Comparison of ENCODE assay signal across 11 mouse cellular contexts in the genomic region with DNA sequence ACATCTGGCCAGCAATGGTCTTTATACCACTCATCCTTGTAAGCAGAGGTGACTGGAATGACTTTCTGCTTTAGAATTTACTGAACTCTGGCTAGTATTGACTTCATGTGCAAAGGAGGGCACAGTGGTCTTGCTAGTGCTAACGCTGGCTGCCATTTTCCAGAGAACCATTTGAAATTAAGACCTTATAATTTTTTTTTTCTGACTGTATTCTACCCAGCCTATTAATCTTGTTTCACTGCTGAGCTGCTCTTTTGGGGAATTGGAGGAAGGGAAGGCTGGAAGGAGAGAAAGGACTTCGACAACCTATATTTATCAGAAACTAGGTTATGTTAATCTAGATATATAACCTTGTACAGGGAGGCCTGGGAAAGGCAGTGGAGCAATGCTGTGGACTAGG. TPM values are rescaled to one million over a fixed set of nuclear protein-coding genes. Genes with fewer than 3 reads are reported as not detected.
A peak's percentile ranks its signal among the peaks of the same experiment; 100 is the strongest.
DNase-seq lines count a peak whose midpoint lies in the region; ATAC-seq and TF ChIP-seq lines count a peak whose summit lies in the region.
"Had no signal": no experiment of that assay in that cellular context is flagged by ENCODE, and none has a peak within 500 bp of the region (broad histone marks: within the 10 kb centered on the region; RNA-seq: fewer than 3 reads in every experiment).

No protein-coding gene starts in this region.

- no peaks in the 10 kb centered on the region for H3K9me3 ChIP-seq in lung, embryonic 14.5 days (ENCODE audit: low read depth, low read length)
- no peaks in the 10 kb centered on the region for H3K9me3 ChIP-seq in forebrain, embryonic 13.5 days (replicated peaks)
- no peaks in the 10 kb centered on the region for H3K9me3 ChIP-seq in hindbrain, postnatal 0 days (ENCODE audit: low read length)
- no peaks in the 10 kb centered on the region for H3K9me3 ChIP-seq in midbrain, embryonic 16.5 days (replicated peaks; ENCODE audit: control insufficient read depth, low read length, poor library complexity, severe bottlenecking)
- H3K9me3 ChIP-seq: G1E had no signal

- no peak overlapping the region for H3K27ac ChIP-seq in lung, embryonic 14.5 days (ENCODE audit: low read depth)
- no peak overlapping the region for H3K27ac ChIP-seq in forebrain, embryonic 13.5 days
- H3K27ac ChIP-seq in hindbrain, postnatal 0 days: no peak overlapping the region
- no peak overlapping the region for H3K27ac ChIP-seq in midbrain, embryonic 16.5 days (ENCODE audit: low read length)

- WGBS in lung, embryonic 14.5 days: 86% methylated on average over 2 of the region's 2 CpGs
- 89% methylated on average over 2 of the region's 2 CpGs for WGBS in forebrain, embryonic 13.5 days
- whole genome bisulfite sequencing in hindbrain, postnatal 0 days: 88% methylated on average over 2 of the region's 2 CpGs
- WGBS in midbrain, embryonic 16.5 days: 92% methylated on average over 2 of the region's 2 CpGs

- no peak overlapping the region for H3K4me3 ChIP-seq in lung, embryonic 14.5 days (ENCODE audit: low read depth, low read length)
- H3K4me3 ChIP-seq in forebrain, embryonic 13.5 days: no peak overlapping the region; the same call in none of the 2 replicates
- H3K4me3 ChIP-seq in hindbrain, postnatal 0 days (ENCODE audit: low read length): peak overlapping the region; percentile 98; the same call in 1 of the 2 replicates
- H3K4me3 ChIP-seq in midbrain, embryonic 16.5 days (ENCODE audit: low read depth, low read length): no peak overlapping the region

- no peaks in the 10 kb centered on the region for H3K27me3 ChIP-seq in lung, embryonic 14.5 days (ENCODE audit: insufficient read depth, low read length)
- H3K27me3 ChIP-seq in forebrain, embryonic 13.5 days: no peaks in the 10 kb centered on the region
- H3K27me3 ChIP-seq in hindbrain, postnatal 0 days (ENCODE audit: insufficient read depth, low read length): no peaks in the 10 kb centered on the region
- no peaks in the 10 kb centered on the region for H3K27me3 ChIP-seq in midbrain, embryonic 16.5 days (ENCODE audit: control insufficient read depth, insufficient read depth, low read depth, low read length)

- peak overlapping the region; percentile 70 for H3K4me2 ChIP-seq in lung, embryonic 14.5 days
- H3K4me2 ChIP-seq in forebrain, embryonic 13.5 days: peak overlapping the region; percentile 80
- H3K4me2 ChIP-seq in hindbrain, postnatal 0 days (ENCODE audit: low read depth, low read length): peak overlapping the region; percentile 77
- H3K4me2 ChIP-seq in midbrain, embryonic 16.5 days (ENCODE audit: low read length): peak overlapping the region; percentile 65

- H3K4me1 ChIP-seq in lung, embryonic 14.5 days (ENCODE audit: insufficient read depth): no peaks in the 10 kb centered on the region
- peaks cover 36% of the 10 kb centered on the region for H3K4me1 ChIP-seq in forebrain, embryonic 13.5 days
- H3K4me1 ChIP-seq in hindbrain, postnatal 0 days (ENCODE audit: insufficient read depth, low read length): peaks cover 15% of the 10 kb centered on the region
- peaks cover 36% of the 10 kb centered on the region for H3K4me1 ChIP-seq in midbrain, embryonic 16.5 days (ENCODE audit: control insufficient read depth, insufficient read depth, low read length)

- no peak for DNase-seq in lung, embryonic 14.5 days
- DNase-seq in lung, postnatal 10 days: no peak
- DNase-seq in hindbrain, postnatal 0 days (ENCODE audit: low spot score): no peak
- DNase-seq in spleen, adult 12 weeks (ENCODE audit: low spot score): no peak
- no peak for DNase-seq in embryo, embryonic 10 days (ENCODE audit: low spot score)
- DNase-seq: adrenal gland, postnatal 10 days; cerebellum, adult 8-10 months had no signal

- no peak for TF ChIP-seq CTCF in lung, embryonic 14.5 days (IDR thresholded peaks at IDR 0.05; ENCODE audit: low read depth)
- TF ChIP-seq CTCF in hindbrain, postnatal 0 days (IDR thresholded peaks at IDR 0.05; ENCODE audit: low read depth): no peak

- H3K9ac ChIP-seq in lung, embryonic 14.5 days: no peak overlapping the region
- peak overlapping the region; percentile 37; the same call in 1 of the 2 replicates for H3K9ac ChIP-seq in forebrain, embryonic 13.5 days
- peak overlapping the region; percentile 92; the same call in 1 of the 2 replicates for H3K9ac ChIP-seq in hindbrain, postnatal 0 days (replicated peaks; ENCODE audit: low read length)
- H3K9ac ChIP-seq in midbrain, embryonic 16.5 days (ENCODE audit: low read depth, low read length): no peak overlapping the region

- ATAC-seq in lung, embryonic 14.5 days (ENCODE audit: insufficient read depth): no peak
- ATAC-seq in forebrain, embryonic 13.5 days: no peak
- ATAC-seq in hindbrain, postnatal 0 days: no peak
- no peak for ATAC-seq in midbrain, embryonic 16.5 days

- H3K36me3 ChIP-seq in lung, embryonic 14.5 days (ENCODE audit: insufficient read depth): peaks cover 8% of the 10 kb centered on the region
- H3K36me3 ChIP-seq in forebrain, embryonic 13.5 days (ENCODE audit: poor library complexity, severe bottlenecking): peaks cover 14% of the 10 kb centered on the region
- peaks cover 5% of the 10 kb centered on the region; the same call in 1 of the 2 replicates for H3K36me3 ChIP-seq in hindbrain, postnatal 0 days (ENCODE audit: insufficient read depth, low read length)
- no peaks in the 10 kb centered on the region for H3K36me3 ChIP-seq in midbrain, embryonic 16.5 days (ENCODE audit: control insufficient read depth, insufficient read depth, low read length)

RNA-seq across cellular contexts. Expression of a gene that starts 2.1 kb away (rescaled TPM):
- polyA plus RNA-seq in lung, embryonic 14.5 days (2014; fragmentation: Nextera tagmentation; extraction: Ambion mirVana): 12.0 and 12.8 TPM in 2 replicates
- polyA plus RNA-seq in forebrain, embryonic 13.5 days (2015; fragmentation: Nextera tagmentation; extraction: Ambion mirVana): 17.7 and 18.2 TPM in 2 replicates
- 10.5 and 15.5 TPM in 2 replicates for total RNA-seq in hindbrain, postnatal 0 days (2014; rRNA removed)
- 11.5 and 12.8 TPM in 2 replicates for polyA plus RNA-seq in hindbrain, postnatal 0 days (2015; fragmentation: Nextera tagmentation; extraction: Ambion mirVana)
- polyA plus RNA-seq in midbrain, embryonic 16.5 days (2015; fragmentation: Nextera tagmentation; extraction: Ambion mirVana): 16.1 and 16.2 TPM in 2 replicates

RNA-seq across cellular contexts. Expression of a gene that starts 5.7 kb away (rescaled TPM):
- polyA plus RNA-seq in lung, embryonic 14.5 days (2014; fragmentation: Nextera tagmentation; extraction: Ambion mirVana): 75.3 and 78.0 TPM in 2 replicates
- 82.2 and 85.4 TPM in 2 replicates for polyA plus RNA-seq in forebrain, embryonic 13.5 days (2015; fragmentation: Nextera tagmentation; extraction: Ambion mirVana)
- total RNA-seq in hindbrain, postnatal 0 days (2014; rRNA removed): 208 and 209 TPM in 2 replicates
- 86.3 and 94.8 TPM in 2 replicates for polyA plus RNA-seq in hindbrain, postnatal 0 days (2015; fragmentation: Nextera tagmentation; extraction: Ambion mirVana)
- 135 and 137 TPM in 2 replicates for polyA plus RNA-seq in midbrain, embryonic 16.5 days (2015; fragmentation: Nextera tagmentation; extraction: Ambion mirVana)

RNA-seq across cellular contexts. Expression of a gene that starts 18.0 kb away (rescaled TPM):
- 0.43 and 0.47 TPM in 2 replicates for polyA plus RNA-seq in lung, embryonic 14.5 days (2014; fragmentation: Nextera tagmentation; extraction: Ambion mirVana)
- 0.04 and 0.14 TPM in 2 replicates for polyA plus RNA-seq in forebrain, embryonic 13.5 days (2015; fragmentation: Nextera tagmentation; extraction: Ambion mirVana)
- total RNA-seq in hindbrain, postnatal 0 days (2014; rRNA removed): not detected in 2 replicates
- polyA plus RNA-seq in hindbrain, postnatal 0 days (2015; fragmentation: Nextera tagmentation; extraction: Ambion mirVana): 0.05 TPM in 1 of 2 replicates, not detected in the other
- not detected in 2 replicates for polyA plus RNA-seq in midbrain, embryonic 16.5 days (2015; fragmentation: Nextera tagmentation; extraction: Ambion mirVana)
- polyA plus RNA-seq: large intestine, adult 2 months had no signal

Comparison
In these comparisons a context has a peak if more than half of its experiments do, and no peak if none do; other contexts are left out.
1. H3K9ac ChIP-seq: peak in forebrain, embryonic 13.5 days (single experiment) and hindbrain, postnatal 0 days (single experiment); none in lung, embryonic 14.5 days (single experiment) and midbrain, embryonic 16.5 days (single experiment).
2. Peak in every context shown above with its lines, with median percentiles within 50 percentile points of each other: H3K4me2 ChIP-seq.